Mouse (Mus musculus) retina, postnatal 7 days (tissue): ENCODE measurements around the gene Nrxn3.

Experiments used
- DNase-seq: peaks from one replicate; pipeline ENCODE4 v3.0.0-alpha.2; 2012; ENCODE audit warnings: low read depth, low spot score

Gene Nrxn3

GRCm38 (mm10) chr12:90274621-90275236 is 1552.1 kb downstream of the Nrxn3 start:
- DNase-seq, result no peak

- no peak for DNase-seq
Measured at GRCm38 (mm10) chr12:90281236-90281635, 1558.6 kb downstream of the Nrxn3 start.

- DNase-seq, result no peak
Measured at GRCm38 (mm10) chr12:90283022-90283421, 1560.3 kb downstream of the Nrxn3 start.

GRCm38 (mm10) chr12:90302671-90303070 is 1580.0 kb downstream of the Nrxn3 start:
- DNase-seq, result no peak

- no peak for DNase-seq
Measured at GRCm38 (mm10) chr12:90331806-90332205, 1609.1 kb downstream of the Nrxn3 start.

GRCm38 (mm10) chr12:90332459-90332858 is 1609.8 kb downstream of the Nrxn3 start:
- DNase-seq, result no peak

GRCm38 (mm10) chr12:90337496-90338228 is 1615.0 kb downstream of the Nrxn3 start:
- DNase-seq, result no peak

GRCm38 (mm10) chr12:90338229-90338557 is 1615.5 kb downstream of the Nrxn3 start:
- DNase-seq, result no peak
